Mouse (Mus musculus): ENCODE measurements around the gene Hist1h4d. TPM values are rescaled to one million over a fixed set of nuclear protein-coding genes. Genes with fewer than 3 reads are reported as not detected.
"Not testable (repeated sequence)": the region's sequence is repeated elsewhere in the genome, so short reads cannot be mapped to it uniquely, and the experiment has no call there.

Gene Hist1h4d
- total RNA-seq (2021): 100 to 1,000 TPM; 167 to 189 TPM

DNA sequence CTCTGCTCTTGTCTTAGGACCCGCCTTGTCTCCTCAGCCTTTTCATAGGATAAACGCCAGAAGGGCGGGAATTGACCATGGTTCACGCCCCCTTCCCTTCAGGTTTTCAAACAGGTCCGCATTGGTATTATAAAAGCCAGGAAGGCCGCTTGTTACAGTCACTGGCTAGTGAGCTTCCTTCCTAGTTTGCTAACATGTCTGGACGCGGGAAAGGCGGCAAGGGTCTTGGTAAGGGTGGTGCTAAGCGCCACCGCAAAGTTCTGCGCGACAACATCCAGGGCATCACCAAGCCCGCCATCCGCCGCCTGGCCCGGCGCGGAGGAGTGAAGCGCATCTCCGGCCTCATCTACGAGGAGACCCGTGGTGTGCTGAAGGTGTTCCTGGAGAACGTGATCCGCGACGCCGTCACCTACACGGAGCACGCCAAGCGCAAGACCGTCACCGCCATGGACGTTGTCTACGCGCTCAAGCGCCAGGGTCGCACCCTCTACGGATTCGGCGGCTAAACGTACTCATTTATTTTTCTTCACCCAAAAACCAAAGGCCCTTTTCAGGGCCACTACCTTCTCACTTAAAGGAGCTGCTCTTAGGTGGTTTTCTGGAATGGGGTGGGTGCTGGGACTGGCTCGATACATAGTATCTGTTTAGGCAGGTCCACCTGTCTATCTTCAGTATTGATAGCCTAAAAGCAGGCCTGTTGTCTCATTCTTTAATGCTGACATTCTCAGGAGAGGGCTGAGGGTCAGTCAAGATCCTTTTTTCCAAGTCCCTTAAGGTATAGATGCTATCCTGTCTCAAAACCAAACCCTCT lies at the start of gene Hist1h4d:
Gene Hist1h4d, plus strand, starts transcription at position 191 of the 811 bp plus-strand sequence.
- intact Hi-C loops (cut with DNase I): loop anchor here (5.0 kb wide), 3 partner anchors 49 to 1539 kb away; partner anchors contain the start of genes Hist1h2af, Hist1h2ag, Hist1h2bj and Hist1h4h

DNA sequence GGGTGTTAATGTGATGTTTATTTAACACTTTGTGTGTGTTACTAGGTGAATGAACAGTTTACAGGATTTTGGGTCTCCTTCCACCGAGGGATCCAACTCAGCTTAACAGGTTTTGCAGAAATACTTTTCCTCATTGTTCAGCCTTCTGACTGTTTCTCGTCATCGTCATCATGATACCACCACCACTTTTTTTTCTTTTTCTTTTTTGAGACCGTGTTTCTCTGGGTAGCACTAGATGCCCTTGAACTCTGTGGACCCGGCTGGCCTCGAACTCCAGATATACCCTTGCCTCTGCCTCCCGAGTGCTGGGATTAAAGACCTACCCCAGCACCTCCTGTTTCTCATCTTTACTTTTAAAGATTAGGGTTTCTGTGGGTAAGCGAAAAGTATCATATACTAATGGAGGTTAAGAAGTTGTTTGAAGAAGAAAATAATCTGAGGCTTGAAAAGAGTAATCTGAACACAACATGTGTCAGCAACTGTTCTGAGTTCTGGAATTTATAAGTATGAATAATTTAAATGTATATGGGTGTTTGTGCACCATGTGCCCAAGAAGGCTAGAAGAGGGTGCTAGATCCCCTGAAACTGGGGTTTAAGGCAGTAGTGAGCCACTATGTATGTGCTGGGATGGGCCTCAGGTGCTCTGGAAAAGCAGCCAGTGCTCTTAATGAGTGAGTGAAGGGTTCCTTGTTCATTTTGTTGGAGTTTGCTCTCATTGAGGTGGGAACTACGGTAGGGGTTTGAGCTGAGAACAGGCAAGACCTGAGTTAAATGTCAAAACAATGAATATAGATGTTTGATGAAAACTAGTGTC lies 48.9 kb upstream of the Hist1h4d start:
- intact Hi-C loops (cut with DNase I): loop anchor here (5.0 to 10.0 kb wide), 3 partner anchors 50 to 1490 kb away; partner anchors contain the start of genes Hist1h2ag, Hist1h2bb, Hist1h2bj and Hist1h3c
- no peak for DNase-seq

More for the DNA sequence above, at the start of gene Hist1h4d:
- DNase-seq: peak; percentile 98 to 99

DNA sequence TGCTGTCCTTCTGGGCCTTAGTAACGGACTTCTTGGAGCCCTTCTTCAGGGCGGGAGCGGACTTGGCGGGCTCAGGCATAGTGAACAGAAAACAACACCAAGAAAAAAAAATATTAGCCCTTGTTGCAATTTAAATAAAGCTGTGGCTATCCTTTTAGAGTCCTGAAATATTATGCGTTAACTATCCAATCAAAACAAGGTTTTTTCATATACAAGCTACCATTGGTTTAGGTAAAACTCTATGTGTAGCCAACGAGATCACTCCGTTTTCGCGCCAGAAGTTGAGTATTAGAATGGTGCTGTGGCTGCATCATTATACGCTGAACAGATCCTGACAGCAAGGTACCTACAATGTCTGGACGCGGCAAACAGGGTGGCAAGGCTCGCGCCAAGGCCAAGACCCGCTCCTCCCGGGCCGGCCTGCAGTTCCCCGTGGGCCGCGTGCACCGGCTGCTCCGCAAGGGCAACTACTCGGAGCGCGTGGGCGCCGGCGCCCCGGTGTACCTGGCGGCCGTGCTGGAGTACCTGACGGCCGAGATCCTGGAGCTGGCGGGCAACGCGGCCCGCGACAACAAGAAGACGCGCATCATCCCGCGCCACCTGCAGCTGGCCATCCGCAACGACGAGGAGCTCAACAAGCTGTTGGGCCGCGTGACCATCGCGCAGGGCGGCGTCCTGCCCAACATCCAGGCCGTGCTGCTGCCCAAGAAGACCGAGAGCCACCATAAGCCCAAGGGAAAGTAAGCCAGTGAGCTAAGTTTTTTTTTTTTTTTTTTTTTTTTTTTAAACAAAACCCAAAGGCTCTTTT lies 47.6 kb upstream of the Hist1h4d start, which contains the start of gene Hist1h2af:
Gene Hist1h2af, plus strand, starts transcription at position 347 of the 808 bp plus-strand sequence.
- intact Hi-C loops (cut with DNase I): loop anchor here (5.0 to 10.0 kb wide), 3 partner anchors 49 to 1491 kb away; partner anchors contain the start of genes Hist1h2ag, Hist1h2bb, Hist1h2bj and Hist1h3c
- DNase-seq: peak; percentile 77 to 79

DNA sequence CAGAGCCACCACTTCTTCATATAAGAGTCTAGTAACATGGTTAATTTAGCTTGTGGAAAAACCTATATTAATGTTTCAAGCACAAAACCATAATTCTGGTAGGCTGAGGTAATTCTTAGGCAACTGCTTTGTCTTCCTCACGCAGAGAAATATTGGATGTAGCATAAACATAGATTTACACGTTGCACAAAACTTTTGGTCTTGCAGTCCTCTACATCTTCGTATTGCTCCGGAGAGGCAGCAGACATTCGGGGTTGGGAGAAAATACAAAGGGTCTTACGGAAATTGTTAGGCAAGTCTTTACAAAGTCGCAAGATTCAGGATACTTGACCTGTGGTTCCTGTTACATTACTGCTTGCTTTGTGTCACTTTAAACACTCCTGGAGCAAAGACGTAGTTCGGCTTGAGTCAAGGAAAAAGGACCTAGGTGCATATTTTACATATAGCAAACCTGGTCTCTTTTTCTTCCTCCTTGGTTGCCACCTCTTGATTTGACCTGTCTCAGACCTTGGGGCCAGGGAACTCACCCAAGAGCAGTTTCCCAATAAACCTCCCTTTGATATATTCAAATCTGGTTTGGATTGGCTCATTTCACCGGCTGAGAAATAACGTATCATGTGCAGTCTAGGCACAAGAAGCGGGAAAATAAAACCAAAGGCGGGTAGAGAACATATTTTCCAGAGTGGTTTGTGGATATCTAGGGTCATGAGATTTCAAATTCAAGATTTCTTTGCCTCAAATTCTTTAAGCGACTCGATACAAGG lies 46.8 kb upstream of the Hist1h4d start:
- no peak for DNase-seq
- intact Hi-C loops (cut with DNase I): loop anchor here (5.0 to 10.0 kb wide), 3 partner anchors 48 to 1492 kb away; partner anchors contain the start of genes Hist1h2ag, Hist1h2bb, Hist1h2bj and Hist1h3c

DNA sequence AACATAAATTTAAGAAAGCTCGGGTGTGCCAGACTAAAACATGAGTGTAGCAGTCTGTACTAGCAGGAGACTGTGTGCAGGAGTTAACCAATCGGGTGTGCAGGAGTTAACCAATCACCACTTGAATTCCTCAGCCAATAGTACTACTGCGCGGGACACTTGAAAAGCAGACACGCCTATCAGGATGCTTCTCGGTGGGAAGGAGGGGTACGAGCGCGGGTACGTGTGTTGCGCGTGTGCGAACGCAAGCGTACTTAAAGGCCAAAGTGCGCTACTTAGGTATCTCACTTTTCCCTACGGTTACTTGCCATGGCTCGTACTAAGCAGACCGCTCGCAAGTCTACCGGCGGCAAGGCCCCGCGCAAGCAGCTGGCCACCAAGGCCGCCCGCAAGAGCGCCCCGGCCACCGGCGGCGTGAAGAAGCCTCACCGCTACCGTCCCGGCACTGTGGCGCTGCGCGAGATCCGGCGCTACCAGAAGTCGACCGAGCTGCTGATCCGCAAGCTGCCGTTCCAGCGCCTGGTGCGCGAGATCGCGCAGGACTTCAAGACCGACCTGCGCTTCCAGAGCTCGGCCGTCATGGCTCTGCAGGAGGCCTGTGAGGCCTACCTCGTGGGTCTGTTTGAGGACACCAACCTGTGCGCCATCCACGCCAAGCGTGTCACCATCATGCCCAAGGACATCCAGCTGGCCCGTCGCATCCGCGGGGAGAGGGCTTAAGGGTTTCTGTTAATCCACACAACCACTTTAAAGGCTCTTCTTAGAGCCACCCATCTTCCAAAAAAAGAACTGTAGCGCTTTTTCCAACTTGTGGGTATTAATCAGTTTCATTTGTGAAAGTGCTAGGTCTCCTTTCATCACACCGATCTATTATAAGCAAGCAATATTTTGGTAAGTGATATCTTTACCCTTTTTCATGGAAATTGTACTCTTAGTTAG lies 46.0 kb upstream of the Hist1h4d start, which contains the start of gene Hist1h3g:
Gene Hist1h3g, plus strand, starts transcription at position 286 of the 939 bp plus-strand sequence.
- DNase-seq: peak; percentile 92 to 93
- intact Hi-C loops (cut with DNase I): loop anchor here (10.0 kb wide), 1 partner anchor 209 kb away; the partner anchor contains the start of genes Hist1h2bb and Hist1h3c

DNA sequence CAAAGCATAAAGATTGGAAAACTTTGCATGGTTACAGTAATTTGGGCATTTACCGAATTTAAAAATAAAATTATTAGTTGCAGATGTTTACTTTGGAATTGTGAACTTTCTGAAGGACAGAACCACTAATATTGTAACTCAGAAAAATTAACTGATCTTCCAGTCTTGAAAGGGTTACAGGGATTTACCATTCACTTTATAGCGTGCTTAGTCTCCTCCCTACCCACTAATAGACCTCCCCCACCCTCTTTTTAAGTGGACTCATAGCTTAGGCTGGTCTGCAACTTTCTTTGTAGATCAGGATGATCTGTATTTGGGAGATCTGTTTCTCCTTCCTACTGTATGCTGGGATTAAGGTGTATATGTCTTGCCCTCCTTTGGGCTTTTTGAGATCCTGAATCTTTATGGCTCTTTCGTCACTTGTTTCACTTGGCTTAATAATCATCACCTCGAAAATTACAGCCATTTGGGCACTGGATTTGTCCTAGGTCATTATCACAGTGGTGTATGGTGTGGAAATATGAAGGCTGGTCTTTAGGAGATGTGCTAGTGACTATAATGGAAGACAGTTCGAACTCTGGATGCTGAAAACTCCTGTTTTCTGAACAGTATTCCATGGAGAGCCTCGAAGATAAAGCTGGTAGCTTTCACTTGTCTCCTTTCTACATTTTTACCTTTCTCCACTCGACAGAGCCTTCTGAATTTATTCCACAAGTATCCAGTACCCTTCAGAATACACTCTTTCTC lies 45.1 kb upstream of the Hist1h4d start:
- intact Hi-C loops (cut with DNase I): loop anchor here (10.0 kb wide), 1 partner anchor 209 kb away; the partner anchor contains the start of genes Hist1h2bb and Hist1h3c

DNA sequence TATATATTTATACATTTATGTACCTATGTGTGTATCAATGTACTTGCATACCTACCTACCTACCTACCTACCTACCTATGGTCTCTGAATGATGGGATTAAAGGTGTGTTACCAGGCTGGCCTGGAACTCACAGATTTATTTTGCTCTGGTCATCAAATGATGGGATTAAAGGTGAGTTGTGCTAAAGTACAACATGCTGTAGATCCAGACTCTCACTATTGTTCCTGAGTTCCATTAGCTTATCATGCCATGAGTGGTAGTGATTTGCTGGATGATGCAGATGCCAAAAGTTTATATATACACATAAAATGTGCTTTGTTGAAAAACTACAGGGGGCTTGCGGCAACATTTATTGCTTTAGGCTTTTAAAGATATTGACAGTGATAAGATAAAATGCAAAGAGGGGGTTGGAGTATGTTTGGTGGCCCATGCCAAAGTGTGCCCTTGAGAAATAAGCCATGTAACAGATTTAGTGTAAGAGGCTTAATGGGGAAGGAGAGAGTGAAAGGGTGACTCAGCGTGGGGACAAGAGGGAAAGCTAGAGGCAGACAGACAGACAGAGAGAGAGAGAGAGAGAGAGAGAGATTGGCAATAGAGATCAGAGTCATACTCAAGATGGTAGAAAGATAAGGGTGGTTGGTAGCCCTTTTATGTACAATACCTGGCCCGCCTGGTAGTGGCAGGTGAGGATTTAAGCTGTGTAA lies 44.2 kb upstream of the Hist1h4d start:
- DNase-seq: no peak
- intact Hi-C loops (cut with DNase I): loop anchor here (10.0 kb wide), 1 partner anchor 208 kb away; the partner anchor contains the start of genes Hist1h2bb and Hist1h3c

More for the DNA sequence above, 45.1 kb upstream of the Hist1h4d start:
- no peak for DNase-seq

DNA sequence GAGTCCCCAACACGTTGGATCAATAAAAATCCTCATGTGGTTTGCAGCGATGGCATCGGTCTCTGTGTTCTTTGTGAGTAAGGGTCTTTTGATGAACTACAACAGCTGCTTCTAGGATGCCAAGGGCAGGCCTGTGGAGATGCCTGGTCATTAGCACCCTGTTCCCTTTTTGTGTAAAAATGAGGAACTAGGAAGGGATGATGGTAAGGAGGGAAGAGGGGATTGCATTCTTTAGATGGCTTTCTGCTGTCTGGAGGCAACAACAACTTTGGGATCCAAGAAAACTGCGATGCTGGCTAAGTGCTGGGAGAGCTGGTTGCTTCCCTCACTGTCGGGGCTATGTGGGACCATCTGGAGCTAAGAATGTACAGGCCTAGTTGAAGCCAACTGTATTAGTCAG lies 43.1 kb upstream of the Hist1h4d start:
- intact Hi-C loops (cut with DNase I): loop anchor here (10.0 kb wide), 1 partner anchor 207 kb away; the partner anchor contains the start of genes Hist1h2bb and Hist1h3c
- no peak for DNase-seq

DNA sequence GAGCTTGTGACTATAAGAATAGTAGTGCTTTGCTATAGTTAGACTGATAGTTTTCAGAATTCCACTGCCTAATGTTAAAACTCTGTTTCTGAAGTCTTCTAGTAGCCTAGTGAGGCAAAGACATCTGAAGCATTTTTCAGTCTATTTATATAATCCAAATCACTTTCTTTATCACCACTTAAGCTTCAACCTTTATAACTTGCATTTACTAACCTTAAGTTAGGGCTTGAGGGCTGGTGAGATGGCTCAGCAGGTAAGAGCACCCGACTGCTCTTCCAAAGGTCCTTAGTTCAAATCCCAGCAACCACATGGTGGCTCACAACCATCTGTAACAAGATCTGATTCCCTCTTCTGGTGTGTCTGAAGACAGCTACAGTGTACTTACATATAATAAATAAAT lies 41.6 kb upstream of the Hist1h4d start:
- DNase-seq: not testable (repeated sequence)
- intact Hi-C loops (cut with DNase I): loop anchor here (10.0 kb wide), 1 partner anchor 205 kb away; the partner anchor contains the start of genes Hist1h2bb and Hist1h3c

DNA sequence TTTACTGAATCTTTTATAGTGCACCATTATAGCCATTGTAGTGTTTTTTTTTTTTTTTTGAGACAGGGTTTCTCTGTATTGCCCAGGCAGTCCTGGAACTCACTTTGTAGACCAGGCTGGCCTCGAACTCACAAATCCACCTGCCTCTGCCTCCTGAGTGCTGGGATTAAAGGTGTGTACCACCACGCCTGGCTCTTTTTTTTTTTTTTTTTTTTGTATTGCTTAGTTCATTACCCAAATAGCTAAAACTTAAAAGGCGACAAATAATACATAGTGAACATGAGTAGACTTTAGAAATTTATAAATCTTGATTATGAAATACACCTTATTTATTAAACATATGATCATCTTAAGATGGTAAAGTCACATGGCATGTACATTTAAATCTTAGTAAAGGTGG lies 39.9 kb upstream of the Hist1h4d start:
- intact Hi-C loops (cut with DNase I): no loop called here
- no peak for DNase-seq

DNA sequence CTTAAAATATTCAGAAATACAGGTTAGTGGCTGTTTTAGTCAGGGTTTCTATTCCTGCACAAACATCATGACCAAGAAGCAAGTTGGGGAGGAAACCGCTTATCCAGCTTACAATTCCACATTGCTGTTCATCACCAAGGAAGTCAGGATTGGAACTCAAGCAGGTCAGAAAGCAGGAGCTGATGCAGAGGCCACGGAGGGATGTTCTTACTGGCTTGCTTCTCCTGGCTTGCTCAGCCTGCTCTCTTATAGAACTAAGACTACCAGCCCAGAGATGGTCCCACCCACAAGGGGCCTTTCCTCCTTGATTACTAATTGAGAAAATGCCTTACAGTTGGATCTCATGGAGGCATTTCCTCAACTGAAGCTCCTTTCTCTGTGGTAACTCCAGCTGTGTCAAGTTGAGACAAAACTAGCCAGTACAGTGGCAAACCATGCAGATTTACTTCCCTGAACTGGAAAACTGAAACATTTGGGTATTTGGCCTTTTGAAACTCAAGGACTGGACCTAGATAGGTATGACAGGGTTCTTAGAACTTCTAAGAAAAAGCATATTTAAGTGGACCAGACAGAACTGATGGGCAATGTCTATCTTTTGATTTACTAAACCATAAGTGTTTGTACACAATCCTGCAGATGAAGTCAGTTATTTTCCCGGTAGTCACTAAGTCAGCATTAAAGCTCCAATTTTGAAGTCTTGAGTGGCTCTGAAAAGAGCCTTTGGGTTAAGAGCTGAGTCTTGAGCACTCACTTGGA lies 39.0 kb upstream of the Hist1h4d start:
- intact Hi-C loops (cut with DNase I): not testable (repeated sequence)

DNA sequence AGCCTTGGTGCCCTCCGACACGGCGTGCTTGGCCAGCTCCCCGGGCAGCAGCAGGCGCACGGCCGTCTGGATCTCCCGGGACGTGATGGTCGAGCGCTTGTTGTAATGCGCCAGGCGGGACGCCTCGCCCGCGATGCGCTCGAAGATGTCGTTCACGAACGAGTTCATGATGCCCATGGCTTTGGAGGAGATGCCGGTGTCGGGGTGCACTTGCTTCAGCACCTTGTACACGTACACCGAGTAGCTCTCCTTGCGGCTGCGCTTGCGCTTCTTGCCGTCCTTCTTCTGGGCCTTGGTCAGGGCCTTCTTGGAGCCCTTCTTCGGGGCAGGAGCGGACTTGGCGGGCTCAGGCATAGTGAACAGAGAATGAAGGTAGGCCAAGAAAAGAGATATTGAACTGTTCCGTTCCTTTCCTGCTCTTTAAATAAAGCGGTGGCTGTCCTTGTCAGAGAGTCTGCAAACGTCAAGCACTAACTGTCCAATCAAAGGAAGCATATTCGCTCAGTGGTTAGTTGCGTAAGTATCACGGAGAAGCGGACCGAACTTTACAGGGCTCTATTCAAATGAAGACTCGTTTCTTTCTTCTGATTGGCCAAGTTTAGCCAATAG lies 38.3 kb upstream of the Hist1h4d start, which contains the start of gene Hist1h2bh:
Gene Hist1h2bh, minus strand, starts transcription at position 394 of the 609 bp plus-strand sequence.
- intact Hi-C loops (cut with DNase I): not testable (repeated sequence)
- DNase-seq: peak; percentile 85 to 86

More for the DNA sequence above, 39.0 kb upstream of the Hist1h4d start:
- DNase-seq: not testable (repeated sequence)

DNA sequence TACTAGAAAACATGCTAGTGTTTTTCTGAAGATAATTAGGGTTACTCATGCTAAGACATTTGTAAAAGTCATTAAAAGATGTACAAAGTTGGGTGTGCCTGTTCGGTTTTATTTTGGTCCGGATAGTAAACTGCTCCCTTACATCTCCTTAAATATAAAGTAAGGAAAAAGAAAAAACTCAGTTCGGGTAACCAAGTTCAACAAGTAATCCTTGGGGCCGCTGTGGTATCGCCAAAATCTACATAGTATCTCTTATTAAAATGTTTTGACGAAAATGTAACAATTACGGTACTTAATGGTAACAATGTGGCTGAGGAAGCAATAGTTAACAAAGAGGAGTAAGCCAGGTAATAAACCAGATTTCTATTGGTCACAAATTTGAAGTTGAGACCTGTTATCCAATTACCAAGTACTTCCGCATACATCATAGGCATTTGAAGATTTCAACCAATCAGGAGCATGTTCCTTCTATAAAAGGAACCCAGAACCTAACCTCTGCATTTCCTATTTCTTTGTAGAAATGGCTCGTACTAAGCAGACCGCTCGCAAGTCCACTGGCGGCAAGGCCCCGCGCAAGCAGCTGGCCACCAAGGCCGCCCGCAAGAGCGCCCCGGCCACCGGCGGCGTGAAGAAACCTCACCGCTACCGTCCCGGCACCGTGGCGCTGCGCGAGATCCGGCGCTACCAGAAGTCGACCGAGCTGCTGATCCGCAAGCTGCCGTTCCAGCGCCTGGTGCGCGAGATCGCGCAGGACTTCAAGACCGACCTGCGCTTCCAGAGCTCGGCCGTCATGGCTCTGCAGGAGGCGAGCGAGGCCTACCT lies 37.2 kb upstream of the Hist1h4d start, which contains the start of gene Hist1h3f:
Gene Hist1h3f, plus strand, starts transcription at position 88 of the 822 bp plus-strand sequence.
- intact Hi-C loops (cut with DNase I): no loop called here
- peak; percentile 87 to 88 for DNase-seq

DNA sequence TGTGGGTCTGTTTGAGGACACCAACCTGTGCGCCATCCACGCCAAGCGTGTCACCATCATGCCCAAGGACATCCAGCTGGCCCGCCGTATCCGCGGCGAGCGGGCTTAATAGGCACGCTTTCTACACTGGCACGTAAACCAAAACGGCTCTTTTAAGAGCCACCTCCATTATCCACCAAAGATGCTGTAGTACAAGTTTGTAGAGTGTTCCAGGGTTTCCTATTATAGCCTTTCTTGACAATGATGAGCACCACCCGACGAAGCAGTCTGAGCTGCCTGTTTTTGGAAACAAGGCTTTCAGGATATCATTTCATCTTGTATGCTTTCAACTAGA lies 36.6 kb upstream of the Hist1h4d start:
- intact Hi-C loops (cut with DNase I): not testable (repeated sequence)
- DNase-seq: peak in 1 of 2 experiments; percentile 25
